Mouse (Mus musculus) heart, adult 2 months (tissue): ENCODE measurements around the gene Limk1.

Experiments used
- CTCF ChIP-seq: fragments of 200-600 bp; IDR thresholded peaks from 2 replicates; pipeline ENCODE4 v1.8.1; 2022; ENCODE audit warnings: antibody characterized with exemption, mild to moderate bottlenecking, moderate library complexity
- POLR2A ChIP-seq: fragments of 200-500 bp; IDR thresholded peaks from 2 replicates; pipeline ENCODE4 v1.6.1; 2011; ENCODE audit warnings: mild to moderate bottlenecking, low read depth, low read length, control low read depth; ENCODE audit not compliant: insufficient read depth

- TF ChIP-seq POLR2A (no peak), CTCF (no peak)
Observed at GRCm38 (mm10) chr5:134686541-134686940, 1.9 kb downstream of the Limk1 start.
